Mouse (Mus musculus) thymus, postnatal 10 days (tissue): Measurements from ENCODE around the gene Itgav.

Experiments used
- DNase-seq, 2 experiments: peaks; one replicate each; pipeline ENCODE4 v3.0.0; 2021; ENCODE audit warnings: low spot score in 2 of 2

The Itgav gene

DNA sequence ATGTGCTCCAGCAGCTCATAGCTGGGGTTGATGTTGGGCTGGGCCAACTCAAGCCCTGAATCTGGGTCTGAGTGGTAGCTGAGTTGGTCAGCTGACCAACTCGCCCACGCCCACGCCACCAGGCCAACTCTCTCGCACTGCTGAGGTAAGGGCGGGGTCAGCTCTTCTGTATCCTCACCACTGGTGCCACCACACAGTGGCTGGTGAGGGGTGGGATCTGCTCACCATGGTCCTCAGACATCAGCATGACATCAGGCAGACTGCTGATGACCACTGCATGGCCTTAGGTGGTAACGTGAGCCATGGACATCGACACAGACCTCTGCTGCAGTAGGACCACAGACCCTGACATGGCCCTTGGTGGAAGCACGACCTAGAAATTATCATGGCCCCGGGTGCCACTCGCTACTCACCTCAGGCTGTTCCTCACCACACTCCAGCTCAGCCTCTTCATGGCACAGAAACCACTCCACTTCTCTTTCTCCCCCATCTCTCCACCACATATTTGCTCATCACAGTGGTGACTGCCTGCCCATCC is 24.5 kb downstream of the Itgav start:
- DNase-seq = no peak

DNA sequence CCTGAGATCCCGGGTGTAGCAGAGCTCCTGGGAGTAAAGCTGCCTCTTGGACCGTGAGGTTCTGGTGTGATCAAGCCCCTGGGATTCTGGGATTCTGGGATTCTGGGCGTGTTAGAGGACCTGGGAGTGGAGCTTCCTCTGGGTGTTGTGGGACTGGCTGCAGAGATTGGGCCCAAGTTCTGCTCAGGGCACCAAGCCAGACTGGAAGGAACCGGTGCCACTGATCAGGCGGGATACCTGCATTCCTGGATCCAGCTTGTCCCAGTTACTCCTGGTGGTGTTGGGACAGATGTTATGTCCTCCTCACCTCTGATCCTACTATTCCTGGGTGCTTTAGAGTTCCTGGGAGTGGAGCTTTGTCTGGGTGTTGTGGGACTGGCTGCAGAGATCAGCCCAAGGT is 28.8 kb downstream of the Itgav start:
- no peak for DNase-seq

DNA sequence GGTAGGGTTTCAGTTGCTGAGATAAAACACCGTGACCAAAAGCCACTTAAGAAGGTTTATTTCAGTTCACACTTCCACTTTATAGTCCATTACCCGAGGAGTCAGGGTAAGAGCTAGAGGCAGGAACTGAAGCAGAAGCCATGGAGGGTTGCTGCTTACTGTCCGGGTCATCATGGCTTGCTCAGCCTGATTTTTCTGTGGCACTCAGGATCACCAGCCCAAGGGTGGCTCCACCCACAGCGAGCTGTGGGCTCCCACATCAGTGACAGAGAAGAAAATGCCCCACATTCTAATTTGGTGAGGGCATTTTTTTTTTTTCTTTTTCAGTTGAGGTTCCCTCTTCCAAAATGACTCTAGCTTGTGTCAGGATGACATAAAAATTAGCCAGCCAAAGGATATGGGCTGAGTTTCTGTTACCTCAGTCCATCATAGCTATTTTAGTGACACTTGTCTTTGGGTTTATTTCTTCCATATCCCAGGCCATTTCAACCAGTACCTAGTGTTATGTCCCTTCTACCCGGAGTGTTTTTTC is 30.2 kb downstream of the Itgav start:
- no peak for DNase-seq

DNA sequence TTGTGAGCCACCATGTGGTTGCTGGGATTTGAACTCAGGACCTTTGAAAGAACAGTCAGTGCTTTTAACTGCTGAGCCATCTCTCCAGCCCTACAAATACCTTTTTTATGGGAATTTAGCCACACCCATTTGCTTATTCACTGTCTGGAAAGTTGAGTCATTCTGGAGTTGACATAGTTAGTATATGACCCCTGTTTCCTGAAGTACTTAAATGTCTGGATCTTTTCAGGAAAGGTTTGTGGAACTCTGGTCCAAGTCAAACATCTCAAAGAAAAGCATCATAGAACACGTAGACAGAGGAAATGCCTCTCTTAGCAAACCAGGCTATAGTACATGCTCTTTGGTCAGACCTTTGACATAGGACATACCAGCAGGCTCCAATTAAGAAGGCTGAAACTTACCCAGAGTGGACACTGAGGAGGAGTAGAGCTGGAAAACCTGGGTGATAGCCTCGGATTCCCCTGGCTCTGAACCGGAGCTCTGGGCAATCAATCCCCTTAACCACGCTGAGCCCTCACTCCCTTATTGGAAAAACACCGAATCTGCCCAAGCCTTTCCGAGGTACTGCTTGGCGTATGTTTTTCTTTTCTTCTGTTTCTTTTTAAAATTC is 34.5 kb downstream of the Itgav start:
- DNase-seq = no peak

DNA sequence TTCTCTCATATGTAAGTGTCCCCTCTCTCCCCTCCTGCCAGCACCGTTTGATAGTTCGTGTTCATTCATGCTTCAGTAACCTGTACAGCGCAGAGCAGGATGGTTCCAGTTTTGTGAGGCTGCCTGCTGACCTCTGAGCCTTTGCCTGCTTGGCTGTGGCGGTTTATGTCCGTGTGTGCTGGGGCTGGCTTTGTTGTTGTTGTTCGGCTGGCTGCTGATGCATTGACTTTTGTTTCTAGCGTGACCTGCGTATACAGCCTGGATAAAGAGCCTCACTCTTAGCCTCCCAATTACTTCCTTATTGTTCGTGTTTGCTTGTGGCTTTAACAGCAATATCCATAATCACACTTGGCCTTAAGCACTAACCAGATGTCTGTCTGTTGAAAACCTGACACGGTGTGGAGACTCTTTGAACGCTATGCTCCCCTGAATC is 35.0 kb downstream of the Itgav start:
- no peak for DNase-seq

DNA sequence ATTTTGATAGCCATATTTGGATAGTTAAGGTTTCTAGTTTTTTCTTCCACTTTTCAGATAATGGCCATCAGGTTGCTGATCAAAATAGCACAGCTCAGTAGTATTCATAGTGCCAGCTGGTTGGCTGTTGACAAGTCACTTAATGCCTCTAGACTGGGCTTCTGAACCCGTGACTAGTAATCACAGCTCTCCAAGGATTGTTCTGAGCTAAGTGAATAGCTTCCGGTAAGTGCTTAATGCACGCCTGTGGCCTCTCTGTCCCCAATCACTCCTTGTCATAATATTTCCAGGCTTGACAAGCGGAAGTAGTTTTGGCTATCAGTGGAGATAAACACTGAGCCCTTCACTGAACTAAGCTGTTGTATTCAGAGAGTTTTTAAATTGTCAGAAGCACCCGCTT is 35.5 kb downstream of the Itgav start:
- DNase-seq = no peak

DNA sequence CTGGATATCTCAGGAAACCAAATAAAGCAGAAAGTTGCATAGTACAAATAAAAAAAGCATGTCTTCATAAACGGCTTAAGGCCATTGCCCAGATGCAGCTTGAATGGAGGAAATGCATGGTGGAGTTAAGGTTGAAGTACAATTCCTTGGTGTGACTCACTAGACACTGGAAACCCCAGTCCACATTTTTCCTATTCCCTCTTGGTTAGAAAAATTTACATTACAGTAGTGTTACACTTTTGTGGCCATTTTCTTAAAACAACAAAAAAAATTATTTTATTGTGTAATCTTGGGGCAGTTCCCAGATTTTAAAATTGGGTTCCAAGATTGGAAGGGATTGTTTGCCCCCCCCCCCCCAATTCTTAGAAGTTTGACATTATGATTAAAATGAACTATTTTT is 35.9 kb downstream of the Itgav start:
- DNase-seq = no peak

DNA sequence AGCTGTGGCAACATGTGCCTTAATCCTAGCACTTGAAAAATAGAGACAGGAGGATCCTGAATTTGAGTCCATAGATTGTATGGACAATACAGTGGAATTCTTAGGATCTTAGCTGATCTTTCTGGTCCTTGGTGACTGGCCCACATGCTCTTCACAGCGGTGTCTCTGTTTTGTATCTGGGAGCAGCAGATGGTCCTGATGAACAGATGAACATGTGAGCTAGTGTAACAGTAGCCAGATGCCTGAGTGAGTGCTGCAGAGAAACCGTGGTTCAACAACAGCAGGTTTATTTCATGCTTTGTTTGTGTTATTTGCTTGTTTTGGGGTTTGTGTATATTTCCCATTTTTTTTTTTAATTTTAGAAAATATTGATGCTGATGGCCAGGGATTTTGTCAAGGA is 37.3 kb downstream of the Itgav start:
- no peak for DNase-seq

DNA sequence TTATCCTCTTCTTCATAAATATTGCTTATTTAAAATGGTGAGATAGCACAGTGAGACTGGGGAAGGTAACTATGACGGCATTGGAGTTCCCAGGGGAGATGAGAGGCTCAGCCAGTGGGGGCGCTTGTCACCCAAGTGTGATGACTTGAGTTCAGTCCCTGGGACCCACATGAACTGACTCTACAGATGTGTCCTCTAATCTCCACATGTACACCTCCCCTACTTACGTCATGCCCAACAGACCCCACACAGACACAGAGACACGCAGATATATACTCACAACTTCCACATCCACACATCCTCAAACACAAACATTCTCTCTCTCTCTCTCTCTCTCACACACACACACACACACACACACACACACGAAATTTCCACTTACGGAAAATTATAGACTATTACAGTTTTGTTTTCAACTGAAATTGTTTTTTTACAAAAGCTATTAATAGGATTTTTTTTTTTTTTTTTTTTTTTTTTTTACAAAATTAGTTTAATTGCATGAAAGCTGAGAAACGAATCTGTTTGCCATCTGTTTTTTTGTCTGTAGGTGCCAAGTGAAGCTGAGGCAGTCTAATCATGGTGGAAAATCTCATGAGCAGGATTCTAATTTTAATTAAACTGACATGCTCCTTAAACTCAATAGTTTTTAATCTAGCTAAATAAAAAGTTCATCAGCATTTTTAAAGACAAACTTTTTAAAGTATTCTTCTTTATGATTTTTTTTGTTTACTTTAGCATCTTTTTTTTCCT is 38.1 kb downstream of the Itgav start:
- no peak for DNase-seq

DNA sequence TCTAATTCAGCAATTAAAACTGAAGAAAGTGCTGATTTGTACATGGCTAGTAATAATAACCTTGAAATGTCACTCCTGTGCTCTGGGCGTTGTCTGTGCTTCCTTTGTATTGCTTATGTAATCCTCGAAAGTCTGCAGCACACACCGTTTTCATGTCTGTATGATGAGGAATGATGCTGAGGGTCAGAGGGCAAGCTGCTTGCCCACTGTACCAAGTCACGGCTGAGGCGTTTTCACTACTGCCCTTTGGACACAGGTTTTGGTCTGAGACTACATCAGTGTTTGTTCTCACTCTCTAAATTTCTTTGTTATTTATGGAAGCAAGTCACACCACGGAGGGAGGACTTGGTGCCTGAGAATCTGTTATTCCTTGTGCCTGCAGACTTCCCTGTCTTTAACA is 41.9 kb downstream of the Itgav start:
- DNase-seq = no peak

DNA sequence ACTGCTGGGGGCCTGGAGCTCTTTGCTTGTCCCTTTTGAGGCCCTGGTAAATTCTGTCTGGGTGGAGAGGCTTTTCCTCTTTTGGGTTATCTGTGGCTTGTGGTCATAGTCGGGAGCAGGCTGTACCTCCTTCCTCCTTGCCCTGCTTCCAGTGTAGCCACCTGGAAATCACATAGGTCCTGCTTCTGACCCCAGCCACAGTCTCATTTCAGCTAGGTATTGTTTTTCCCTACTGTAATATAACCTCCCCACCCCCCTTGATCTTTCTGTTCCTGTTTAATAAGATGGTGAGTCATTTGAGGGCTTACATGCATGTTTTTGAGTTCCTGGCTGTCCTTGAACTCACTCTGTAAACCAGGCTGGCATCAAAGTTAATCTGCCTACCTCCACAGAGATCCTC is 42.7 kb downstream of the Itgav start:
- no peak for DNase-seq

DNA sequence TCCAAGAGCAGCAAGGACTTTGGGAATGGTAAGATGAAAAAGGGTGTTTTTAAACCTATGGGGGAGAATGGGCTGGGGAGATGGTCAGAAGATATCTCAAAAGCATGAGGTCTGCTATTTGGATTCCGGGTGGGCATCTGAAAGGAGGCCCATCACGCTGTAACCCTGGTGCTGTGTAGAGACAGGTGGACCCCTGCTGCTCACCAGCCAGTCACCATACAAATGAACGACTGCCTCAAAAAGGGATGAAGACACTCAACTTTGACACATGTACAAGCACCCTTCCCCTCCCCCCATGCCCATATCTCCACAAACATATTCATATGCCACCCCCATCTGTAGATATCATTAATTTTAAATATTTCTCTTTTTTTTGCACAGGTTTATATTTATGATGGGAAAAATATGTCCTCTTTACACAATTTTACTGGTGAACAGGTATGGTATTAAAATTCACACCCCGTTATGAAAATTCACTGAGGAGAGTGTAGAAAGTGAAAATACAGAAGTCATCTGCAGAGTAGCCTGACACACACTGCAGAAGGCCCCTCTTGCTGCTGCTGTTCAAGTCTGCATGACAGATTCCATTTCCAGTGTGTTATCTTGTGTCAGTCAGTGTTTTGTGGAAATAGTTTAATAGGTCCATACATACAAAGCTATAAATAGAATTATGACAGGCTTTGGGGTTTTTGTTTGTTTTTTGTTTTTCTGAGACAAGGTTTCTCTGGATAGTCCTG is 44.3 kb downstream of the Itgav start:
- no peak for DNase-seq

DNA sequence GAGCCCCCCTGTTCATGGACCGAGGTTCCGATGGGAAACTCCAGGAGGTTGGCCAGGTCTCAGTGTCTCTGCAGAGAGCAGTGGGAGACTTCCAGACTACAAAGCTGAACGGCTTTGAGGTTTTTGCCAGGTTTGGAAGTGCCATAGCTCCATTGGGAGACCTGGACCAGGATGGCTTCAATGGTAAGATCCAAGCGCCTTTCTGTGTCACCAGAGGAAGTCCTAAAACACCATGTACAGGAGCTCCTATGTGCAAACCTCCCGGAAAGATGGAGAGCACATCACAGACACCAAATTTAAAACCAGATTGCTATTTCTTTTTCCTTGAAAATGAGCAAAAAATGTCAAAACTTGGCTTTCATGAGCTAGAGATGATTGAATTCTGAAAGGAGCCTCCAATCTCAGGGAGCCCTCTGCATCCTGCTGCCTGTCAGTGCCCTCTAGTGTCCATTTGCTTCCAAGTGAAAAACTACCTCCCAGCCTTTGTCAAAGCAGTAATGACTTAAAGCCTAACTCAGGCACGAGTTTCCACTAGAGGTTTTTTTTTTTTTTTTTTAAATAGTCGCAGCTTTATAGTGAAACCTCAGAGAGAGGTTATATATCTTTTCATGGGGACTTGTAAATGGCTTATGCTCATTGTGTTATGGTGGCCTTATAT is 47.1 kb downstream of the Itgav start:
- DNase-seq = peak in 1 of 2 experiments; percentile 56

DNA sequence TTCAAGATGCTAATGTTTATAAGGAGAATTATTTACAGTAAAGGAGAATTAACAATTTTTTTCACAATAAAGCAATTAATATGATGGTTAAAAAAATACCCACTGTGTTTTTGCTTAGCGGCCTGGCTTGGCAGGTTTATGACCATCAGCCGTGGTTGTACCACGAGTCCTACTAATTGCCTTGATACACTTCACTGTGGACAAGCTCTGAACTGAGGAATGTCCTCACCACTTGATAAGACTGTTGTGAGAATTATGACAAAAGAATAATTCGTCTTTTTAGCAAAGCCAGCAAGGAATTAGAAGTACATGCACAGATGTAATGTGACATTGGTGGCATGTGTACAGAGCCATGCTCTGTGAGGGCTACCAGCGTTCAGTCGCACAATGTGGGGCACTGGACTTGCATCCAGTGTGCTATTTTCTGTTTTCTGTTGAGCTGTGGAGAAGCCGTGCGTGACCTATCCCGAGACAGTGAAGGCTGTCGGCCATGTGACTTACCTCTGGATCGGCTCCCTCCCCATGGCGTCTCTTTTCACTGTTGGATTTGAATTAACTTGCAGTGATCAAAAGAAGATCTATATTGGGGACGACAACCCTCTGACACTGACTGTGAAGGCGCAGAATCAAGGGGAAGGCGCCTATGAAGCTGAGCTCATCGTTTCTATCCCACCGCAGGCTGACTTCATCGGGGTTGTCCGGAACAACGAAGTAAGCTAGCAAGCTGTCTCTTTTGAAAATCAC is 67.3 kb downstream of the Itgav start:
- no peak for DNase-seq

DNA sequence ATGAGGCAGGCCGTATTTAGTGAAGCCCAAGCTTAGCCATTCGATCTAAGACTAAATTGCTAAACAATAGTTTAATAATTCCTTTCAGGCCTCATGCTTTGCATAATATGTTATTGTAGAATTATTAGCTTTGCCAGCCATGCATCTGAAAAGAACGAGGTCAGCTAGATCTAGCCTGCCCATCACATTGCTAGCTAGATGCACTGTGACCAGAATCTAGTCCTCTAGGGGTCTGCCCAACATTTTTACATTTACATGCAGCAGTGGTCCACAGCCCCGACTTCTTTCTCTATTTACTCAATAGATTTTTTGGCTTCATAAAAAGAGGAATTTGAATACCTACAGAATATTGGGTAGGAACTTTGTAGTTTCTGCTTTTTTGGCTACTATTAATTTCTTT is 67.9 kb downstream of the Itgav start:
- DNase-seq = no peak

DNA sequence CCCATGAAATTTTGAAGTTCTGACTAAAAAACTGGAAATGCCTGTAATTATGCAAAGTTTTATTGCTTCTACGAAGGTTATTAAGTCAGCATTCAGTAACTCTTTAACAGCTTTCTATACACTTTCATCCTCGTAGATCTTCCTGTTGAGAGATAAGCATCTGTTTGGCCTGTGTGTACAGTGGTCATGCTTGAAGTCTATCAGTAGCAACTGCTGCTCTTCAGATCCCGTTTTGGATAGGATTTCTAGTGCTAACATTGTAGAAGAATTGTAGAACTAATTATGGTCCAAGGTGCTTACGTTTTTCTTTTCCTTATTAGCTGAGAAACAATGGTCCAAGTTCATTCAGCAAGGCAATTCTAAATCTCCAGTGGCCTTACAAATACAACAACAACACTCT is 71.6 kb downstream of the Itgav start:
- no peak for DNase-seq

DNA sequence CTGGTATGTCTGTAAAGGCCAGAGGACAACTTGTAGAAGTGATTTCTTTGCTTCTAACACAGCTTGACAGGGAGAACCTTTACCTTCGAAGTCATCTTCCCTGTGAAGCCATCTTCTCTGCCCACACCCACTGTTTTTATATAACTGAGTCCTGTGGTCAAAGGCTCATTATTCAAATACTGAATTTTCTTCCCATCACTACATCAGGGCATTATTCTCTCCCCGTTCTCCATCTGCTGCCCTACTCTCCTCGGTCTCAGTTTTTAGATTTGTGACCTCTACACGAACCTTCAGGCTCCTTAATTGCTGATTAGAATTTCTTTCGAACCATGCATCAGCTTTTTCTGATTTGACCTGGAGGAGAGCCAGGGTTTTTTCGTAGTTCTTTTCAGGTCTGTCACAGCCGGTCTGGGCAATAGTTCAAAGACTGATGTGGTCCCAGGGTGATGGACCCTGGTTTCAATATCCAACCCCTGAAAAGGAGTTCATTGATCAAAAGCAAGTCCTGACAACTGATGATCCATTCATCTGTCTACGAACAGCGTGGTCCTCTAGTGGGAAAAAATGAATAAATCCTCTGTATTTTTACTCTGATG is 73.8 kb downstream of the Itgav start:
- DNase-seq = no peak

DNA sequence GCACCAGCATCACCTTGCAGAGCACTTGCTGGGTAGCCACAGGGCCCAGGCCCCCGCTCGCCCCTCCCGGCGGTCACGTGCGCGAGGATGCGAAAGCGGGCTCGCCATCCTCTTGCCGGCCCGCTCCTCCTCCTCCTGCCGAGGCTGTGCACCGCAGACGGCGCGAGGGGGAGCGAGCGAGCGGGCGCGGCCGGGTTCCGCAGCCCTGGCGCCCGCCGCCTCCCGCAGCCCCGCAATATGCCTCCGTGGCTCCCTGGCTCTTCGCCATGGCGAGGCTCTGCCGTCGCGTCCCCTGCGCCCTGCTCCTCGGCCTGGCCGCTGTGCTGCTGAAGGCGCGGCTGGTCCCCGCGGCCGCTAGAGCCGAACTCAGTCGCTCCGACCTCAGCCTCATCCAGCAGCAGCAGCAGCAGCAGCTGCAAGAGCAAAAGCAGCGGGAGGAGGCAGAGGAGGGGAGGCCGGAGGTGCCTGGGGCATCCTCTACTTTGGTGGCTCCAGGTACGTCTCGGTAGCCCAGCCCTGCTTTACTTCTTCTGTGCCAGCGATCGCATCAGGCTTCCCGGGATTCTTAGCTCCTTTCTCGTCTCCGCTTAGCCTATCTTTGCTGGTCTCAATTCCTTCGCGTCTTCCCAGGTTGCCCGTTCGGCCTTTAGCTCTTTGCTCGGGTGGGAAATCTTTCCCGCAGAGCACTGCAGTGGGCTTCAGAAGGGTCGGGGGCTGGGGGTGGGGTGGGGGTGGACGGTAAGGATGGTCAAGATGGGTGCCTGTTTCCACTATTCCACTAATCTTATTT is 88.5 kb downstream of the Itgav start, which contains the start of gene Fam171b:
Fam171b (plus strand) TSS at position 154 of the 790 bp plus-strand sequence.
- DNase-seq = peak; percentile 14 to 41

DNA sequence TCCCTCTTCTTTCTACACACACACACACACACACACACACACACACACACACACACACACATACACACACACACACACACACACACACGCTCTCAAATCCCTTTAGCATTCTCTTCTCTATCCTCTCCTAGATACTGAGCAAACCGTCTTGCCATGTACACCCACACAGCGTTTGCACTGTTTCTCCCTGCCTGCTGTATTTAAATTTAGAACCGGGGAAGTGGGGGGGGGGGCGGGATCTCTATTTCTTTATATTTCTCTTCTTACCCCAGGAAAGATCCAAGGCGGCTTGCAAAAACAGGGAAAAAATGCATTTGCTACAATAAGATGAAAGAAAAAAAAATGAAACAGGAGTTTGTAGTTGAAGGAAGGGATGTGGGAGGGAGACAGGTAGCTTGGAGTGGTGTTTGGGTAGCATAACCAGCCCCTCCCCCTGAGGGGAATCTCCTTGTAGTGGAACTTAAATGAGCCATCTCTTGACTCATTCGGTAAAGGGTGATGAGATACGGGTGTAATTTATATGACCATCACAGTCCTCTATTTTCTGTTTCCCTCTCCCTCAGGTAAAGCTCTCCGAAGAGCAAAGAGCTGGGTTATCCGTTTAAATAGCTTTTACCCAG is 89.2 kb downstream of the Itgav start:
- no peak for DNase-seq
